Mouse (Mus musculus) limb, embryonic 15.5 days (tissue): Measurements from ENCODE around the gene Scpep1. TPM values are rescaled to one million over a fixed set of nuclear protein-coding genes. Genes with fewer than 3 reads are reported as not detected.
"Not testable (repeated sequence)": the region's sequence is repeated elsewhere in the genome, so short reads cannot be mapped to it uniquely, and the experiment has no call there.

ENCODE experiments used
- ATAC-seq: fragments of 200-750 bp; cut with Nextera tagmentation; 2 replicates; pipeline ENCODE4 v1.8.0; 2017; ENCODE audit warnings: low read depth, moderate TSS enrichment; ENCODE audit not compliant: insufficient number of reproducible peaks, low FRiP score, low TSS enrichment
- H3K27ac ChIP-seq: fragments of 300-500 bp; sonication (generic); 2 replicates; pipeline ENCODE4 v1.5.1; 2015; ENCODE audit warnings: moderate library complexity, mild to moderate bottlenecking, inconsistent platforms
- H3K27me3 ChIP-seq: fragments of 300-500 bp; sonication (generic); 2 replicates; pipeline ENCODE4 v1.6.1; 2015; ENCODE audit warnings: inconsistent platforms
- H3K36me3 ChIP-seq: fragments of 300-500 bp; sonication (generic); 2 replicates; pipeline ENCODE4 v1.6.1; 2015; ENCODE audit warnings: inconsistent platforms
- H3K4me1 ChIP-seq: fragments of 300-500 bp; sonication (generic); 2 replicates; pipeline ENCODE4 v1.6.1; 2015; ENCODE audit warnings: inconsistent platforms
- H3K4me2 ChIP-seq: fragments of 300-500 bp; sonication (generic); 2 replicates; pipeline ENCODE4 v1.6.1; 2015; ENCODE audit warnings: mild to moderate bottlenecking, inconsistent platforms
- H3K4me3 ChIP-seq: fragments of 300-500 bp; sonication (generic); 2 replicates; pipeline ENCODE4 v1.5.1; 2015; ENCODE audit warnings: mild to moderate bottlenecking, inconsistent platforms
- H3K9ac ChIP-seq: fragments of 300-500 bp; sonication (generic); 2 replicates; pipeline ENCODE4 v1.6.1; 2015; ENCODE audit warnings: inconsistent platforms
- H3K9me3 ChIP-seq: fragments of 300-500 bp; sonication (generic); 2 replicates; pipeline ENCODE4 v1.6.1; 2016; ENCODE audit warnings: inconsistent platforms
- WGBS: fragments of 180-500 bp; shearing (Covaris S2); methylation state at CpG from one replicate; pipeline ENCODE4 v1.1.7; 2015; 5-methylcytosine and 5-hydroxymethylcytosine counted together
- polyA plus RNA-seq: library from polyadenylated mRNA; unstranded; fragments of >200 nt; fragmentation: Nextera tagmentation; extraction: Ambion mirVana; gene quantifications from 2 replicates; pipeline ENCODE4 v1.2.1, GENCODE M21; 2015

Gene Scpep1
- polyA plus RNA-seq, 1 experiment from 2014 or later, result 116 TPM

DNA sequence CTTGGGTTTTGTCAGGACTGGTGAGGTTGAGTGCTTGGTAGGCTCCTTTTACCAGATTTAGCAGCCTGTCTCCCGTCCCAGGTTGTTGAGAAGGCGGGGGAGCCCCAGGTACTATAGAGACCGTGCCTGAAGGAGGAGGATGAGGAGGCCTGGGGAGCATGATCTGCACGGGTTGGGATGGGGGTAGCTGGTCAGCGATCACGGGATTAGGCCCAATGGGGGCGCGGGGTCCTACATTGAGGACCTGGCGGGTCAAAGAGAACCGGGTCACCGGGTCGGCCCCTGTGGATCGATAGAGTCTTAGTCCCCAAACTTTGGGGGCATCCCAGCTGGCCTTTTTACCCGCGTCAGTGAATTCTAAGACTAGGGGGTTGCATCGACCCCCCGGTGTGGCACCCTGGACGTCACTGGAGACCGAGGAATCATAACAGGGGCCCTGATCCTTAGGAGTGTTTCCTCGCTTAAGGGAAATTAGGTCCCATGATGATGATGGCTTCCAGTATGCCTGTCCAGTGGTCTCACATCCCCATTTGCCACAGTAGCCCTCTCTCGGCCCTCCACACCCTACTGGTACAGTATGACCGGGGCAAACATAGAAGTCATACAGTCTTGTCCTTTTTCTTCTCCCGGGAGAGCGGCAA lies 63.2 kb downstream of the Scpep1 start:
- not testable (repeated sequence) for H3K4me1 ChIP-seq, H3K9ac ChIP-seq, H3K27me3 ChIP-seq, H3K4me3 ChIP-seq, H3K4me2 ChIP-seq, H3K36me3 ChIP-seq, ATAC-seq, H3K27ac ChIP-seq, H3K9me3 ChIP-seq
- WGBS, result 95% methylated on average over 18 of the region's 24 CpGs

- not testable (repeated sequence) for H3K4me1 ChIP-seq, H3K9ac ChIP-seq, H3K36me3 ChIP-seq, H3K27me3 ChIP-seq, H3K9me3 ChIP-seq, ATAC-seq, H3K4me3 ChIP-seq, H3K27ac ChIP-seq, H3K4me2 ChIP-seq
- WGBS, result 96% methylated on average over 11 of the region's 12 CpGs
Measured at GRCm38 (mm10) chr11:88891446-88891845, 63.8 kb downstream of the Scpep1 start.

GRCm38 (mm10) chr11:88890904-88891303 lies 64.4 kb downstream of the Scpep1 start:
- not testable (repeated sequence) for H3K9me3 ChIP-seq, H3K27me3 ChIP-seq, ATAC-seq, H3K4me1 ChIP-seq, H3K4me2 ChIP-seq, H3K36me3 ChIP-seq, H3K4me3 ChIP-seq, H3K9ac ChIP-seq, H3K27ac ChIP-seq
- 88% methylated on average over 10 of the region's 11 CpGs for WGBS

DNA sequence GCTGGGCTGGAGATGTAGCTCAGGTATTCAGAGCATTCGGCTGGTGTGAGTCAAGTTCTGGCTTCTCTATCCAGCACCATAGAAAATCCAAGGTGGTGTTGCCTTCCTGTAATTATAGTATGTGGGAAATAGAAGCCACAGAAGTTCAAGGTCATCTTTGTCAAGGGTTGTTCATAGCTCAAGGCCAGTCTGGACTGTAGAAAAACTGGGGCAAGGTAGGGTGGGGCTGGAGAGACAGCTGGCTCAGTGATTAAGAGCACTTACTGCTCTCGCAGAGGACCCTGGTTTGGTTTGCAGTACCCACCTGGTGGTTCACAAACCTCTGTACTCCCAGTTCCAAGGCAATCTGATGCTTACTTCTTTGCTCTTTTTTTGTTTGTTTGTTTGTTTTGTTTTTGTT lies 66.3 kb downstream of the Scpep1 start:
- Histone ChIP-seq H3K9ac (no peak overlapping the region), H3K27me3 (no peaks in the 10 kb centered on the region), H3K4me1 (no peaks in the 10 kb centered on the region), H3K27ac (no peak overlapping the region), H3K4me3 (no peak overlapping the region), H3K9me3 (no peaks in the 10 kb centered on the region), H3K4me2 (no peak overlapping the region), H3K36me3 (no peaks in the 10 kb centered on the region)
- 88% methylated on average over 2 of the region's 2 CpGs for WGBS
- ATAC-seq, result no peak

DNA sequence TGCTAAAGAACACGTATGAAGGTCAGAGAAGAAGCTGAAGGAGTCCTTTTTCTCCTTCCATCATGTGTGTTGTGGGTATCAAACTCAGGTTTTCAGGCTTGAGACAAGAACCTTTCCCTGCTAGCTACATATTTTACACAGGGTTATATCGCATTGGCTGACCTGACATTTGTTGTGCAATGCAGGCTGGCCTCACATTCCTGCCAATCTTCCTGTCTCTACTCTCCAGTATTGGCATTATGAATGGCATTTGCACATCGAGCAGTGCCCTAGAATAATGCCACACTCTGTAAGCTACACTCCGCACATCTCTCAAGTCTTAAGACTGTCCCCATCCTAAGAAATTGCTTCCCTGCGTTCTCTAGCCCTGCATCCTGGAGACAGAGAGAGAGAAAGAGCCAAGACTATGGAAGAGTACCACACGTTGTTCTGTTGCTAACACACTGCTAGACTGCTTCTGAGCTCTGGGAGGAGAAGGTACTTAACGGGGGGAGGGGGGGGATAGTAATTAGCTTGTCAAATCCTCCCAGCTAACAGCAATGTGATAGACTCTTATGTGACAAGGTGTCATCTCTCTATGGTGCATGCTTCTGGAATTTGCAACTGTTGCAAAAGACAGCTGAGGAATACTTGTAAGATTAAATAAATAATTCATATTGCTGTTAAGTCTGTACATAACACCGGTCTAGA lies 70.7 kb downstream of the Scpep1 start:
- H3K4me2 ChIP-seq, result no peak overlapping the region
- H3K9ac ChIP-seq, result no peak overlapping the region
- H3K9me3 ChIP-seq, result no peaks in the 10 kb centered on the region
- 61% methylated on average over 8 of the region's 8 CpGs for WGBS
- H3K27me3 ChIP-seq, result no peaks in the 10 kb centered on the region
- H3K4me3 ChIP-seq, result no peak overlapping the region
- no peaks in the 10 kb centered on the region for H3K36me3 ChIP-seq
- ATAC-seq, result no peak
- no peaks in the 10 kb centered on the region for H3K4me1 ChIP-seq
- H3K27ac ChIP-seq, result no peak overlapping the region

- no peak overlapping the region for H3K9ac ChIP-seq
- H3K4me3 ChIP-seq, result no peak overlapping the region
- H3K27me3 ChIP-seq, result peaks cover 13% of the 10 kb centered on the region
- H3K27ac ChIP-seq, result no peak overlapping the region
- no peak overlapping the region for H3K4me2 ChIP-seq
- ATAC-seq, result no peak
- 88% methylated on average over 12 of the region's 12 CpGs for WGBS
- H3K36me3 ChIP-seq, result no peaks in the 10 kb centered on the region
- H3K9me3 ChIP-seq, result no peaks in the 10 kb centered on the region
- H3K4me1 ChIP-seq, result peaks cover 8% of the 10 kb centered on the region; the same call in 1 of the 2 replicates
Measured at GRCm38 (mm10) chr11:88878011-88878410, 77.3 kb downstream of the Scpep1 start.

Other genes starting within 250 kb of the Scpep1 start
- gene Msi2, start 237.0 kb downstream of the Scpep1 start, polyA plus RNA-seq, result 12.0 and 13.1 TPM in 2 replicates
- 17.9 and 24.4 TPM in 2 replicates for gene Akap1, start 90.9 kb downstream of the Scpep1 start, polyA plus RNA-seq
- not detected in 2 replicates for gene Elobl, start 11.5 kb upstream of the Scpep1 start, polyA plus RNA-seq
- 15.6 TPM in 2 replicates for gene Coil, start 14.8 kb upstream of the Scpep1 start, polyA plus RNA-seq
- 12.0 and 12.6 TPM in 2 replicates for gene Trim25, start 43.9 kb upstream of the Scpep1 start, polyA plus RNA-seq
- gene Dgke, start 111.4 kb upstream of the Scpep1 start, polyA plus RNA-seq, result 3.5 and 3.7 TPM in 2 replicates
- 1.6 and 1.7 TPM in 2 replicates for gene Gm525, start 118.4 kb upstream of the Scpep1 start, polyA plus RNA-seq